Mouse (Mus musculus) retina, postnatal 7 days (tissue): ENCODE measurements around the gene Zdhhc9.

Source experiments
- DNase-seq: peaks from one replicate; pipeline ENCODE4 v3.0.0-alpha.2; 2012; ENCODE audit warnings: low read depth, low spot score

Gene Zdhhc9

GRCm38 (mm10) chrX:48170368-48170767 lies 38.3 kb downstream of the Zdhhc9 start:
- DNase-seq: no peak

DNA sequence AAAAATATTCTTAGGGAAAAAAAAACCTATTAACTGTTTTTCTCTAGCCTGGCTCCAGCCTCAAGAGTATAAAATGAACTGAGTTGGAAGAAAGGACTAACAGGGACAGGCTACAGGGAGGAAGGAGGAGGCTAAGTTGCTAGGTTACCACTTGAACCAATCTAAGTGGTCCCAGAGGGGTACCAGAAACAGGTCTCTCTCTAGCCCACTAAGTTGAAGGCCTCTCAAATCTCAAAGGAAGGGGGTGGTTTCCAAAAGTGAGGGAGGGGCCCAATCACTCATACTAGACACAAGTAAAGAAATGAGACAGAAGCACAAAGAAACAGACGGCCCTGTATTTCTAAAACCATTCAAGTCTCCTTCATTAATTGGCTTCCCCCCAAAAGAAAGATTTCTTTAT lies 38.8 kb downstream of the Zdhhc9 start:
- DNase-seq: no peak

GRCm38 (mm10) chrX:48158229-48158919 lies 50.3 kb downstream of the Zdhhc9 start:
- no peak for DNase-seq

DNA sequence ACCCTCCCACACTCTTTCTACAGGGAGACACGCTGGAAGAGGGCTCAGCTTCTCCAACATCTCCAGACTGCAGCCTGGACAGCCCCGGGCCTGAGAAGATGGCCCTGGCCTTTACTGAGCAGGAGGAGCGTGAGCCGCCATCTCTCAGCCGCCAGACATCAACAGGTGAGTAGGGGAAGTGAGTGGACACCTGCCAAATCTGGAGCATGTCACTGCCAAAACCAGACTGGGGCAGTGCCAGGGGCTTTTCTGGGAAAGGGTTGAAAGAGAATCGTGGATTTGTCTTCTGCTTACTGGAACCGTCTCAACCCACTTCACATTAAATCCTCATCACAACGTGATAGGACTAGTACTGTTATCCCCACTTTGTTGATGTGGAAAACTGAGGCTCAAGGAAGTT lies 51.3 kb downstream of the Zdhhc9 start:
- no peak for DNase-seq

GRCm38 (mm10) chrX:48155489-48155888 lies 53.2 kb downstream of the Zdhhc9 start:
- no peak for DNase-seq

DNA sequence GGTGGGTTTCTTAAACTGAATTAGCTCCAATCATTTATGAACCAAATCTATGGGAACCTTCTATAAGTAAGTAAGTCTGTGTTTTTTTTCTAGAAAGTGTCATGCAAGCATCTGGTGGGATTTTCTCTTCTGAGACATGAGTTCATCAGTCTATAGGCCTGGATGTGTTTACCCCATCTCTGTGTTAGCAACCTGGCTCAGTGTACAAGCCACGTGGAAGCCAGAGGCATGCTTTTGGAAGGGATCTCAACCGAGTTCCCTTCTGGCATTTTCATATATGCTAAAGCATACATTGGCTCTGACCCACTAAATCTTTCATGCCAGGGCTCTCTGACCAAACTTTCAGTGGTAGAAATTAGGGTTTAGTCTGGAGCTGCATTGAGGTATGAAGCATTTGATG lies 54.7 kb downstream of the Zdhhc9 start:
- no peak for DNase-seq

GRCm38 (mm10) chrX:48153414-48153813 lies 55.3 kb downstream of the Zdhhc9 start:
- no peak for DNase-seq

GRCm38 (mm10) chrX:48152106-48152505 lies 56.6 kb downstream of the Zdhhc9 start:
- no peak for DNase-seq

- DNase-seq: no peak
Measured at GRCm38 (mm10) chrX:48147741-48148186, 60.9 kb downstream of the Zdhhc9 start.

DNA sequence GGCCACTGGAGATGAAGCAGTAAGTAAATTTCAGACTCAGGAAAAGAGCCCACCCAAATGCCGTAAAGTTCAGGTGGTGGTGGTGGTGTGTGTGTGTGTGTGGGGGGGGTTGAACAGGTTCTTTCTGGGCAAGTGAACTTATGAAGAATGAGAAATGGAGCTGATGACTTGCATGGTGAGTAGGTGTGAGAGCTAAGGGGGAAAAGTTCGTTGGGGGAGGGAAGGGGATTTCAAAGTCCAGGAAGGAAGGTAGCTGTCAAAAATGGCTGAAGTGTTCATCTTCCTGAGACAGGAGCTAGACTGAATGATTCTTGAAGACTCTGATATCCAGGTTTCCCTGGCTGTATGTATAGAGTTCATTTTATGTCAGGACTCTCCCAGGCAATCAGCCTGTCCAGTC lies 61.5 kb downstream of the Zdhhc9 start:
- DNase-seq: no peak

- no peak for DNase-seq
Measured at GRCm38 (mm10) chrX:48146262-48146661, 62.4 kb downstream of the Zdhhc9 start, which contains the start of gene Sash3. Gene Sash3, plus strand, starts transcription at chrX:48146436.

GRCm38 (mm10) chrX:48143415-48144335 lies 65.0 kb downstream of the Zdhhc9 start:
- DNase-seq: no peak

DNA sequence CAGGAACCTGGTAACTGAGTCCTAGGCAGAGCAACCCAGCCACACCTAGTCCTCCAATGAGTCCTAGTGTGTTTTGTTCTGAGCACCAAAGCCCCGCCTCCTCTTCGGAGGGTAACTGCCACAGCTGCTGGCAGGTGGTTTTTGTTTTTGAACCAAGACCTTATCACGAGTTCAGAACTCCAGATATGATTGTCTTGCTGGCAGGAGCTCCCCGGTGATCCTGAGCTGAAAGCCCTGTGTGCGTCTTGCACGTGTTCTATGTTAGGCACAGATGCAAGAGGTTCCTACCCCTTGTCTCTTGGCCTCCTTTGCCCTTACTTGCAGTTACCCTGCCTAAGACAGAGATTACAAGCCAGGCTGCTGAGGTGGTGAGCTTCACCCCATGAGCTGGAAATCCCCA lies 67.2 kb downstream of the Zdhhc9 start:
- no peak for DNase-seq

DNA sequence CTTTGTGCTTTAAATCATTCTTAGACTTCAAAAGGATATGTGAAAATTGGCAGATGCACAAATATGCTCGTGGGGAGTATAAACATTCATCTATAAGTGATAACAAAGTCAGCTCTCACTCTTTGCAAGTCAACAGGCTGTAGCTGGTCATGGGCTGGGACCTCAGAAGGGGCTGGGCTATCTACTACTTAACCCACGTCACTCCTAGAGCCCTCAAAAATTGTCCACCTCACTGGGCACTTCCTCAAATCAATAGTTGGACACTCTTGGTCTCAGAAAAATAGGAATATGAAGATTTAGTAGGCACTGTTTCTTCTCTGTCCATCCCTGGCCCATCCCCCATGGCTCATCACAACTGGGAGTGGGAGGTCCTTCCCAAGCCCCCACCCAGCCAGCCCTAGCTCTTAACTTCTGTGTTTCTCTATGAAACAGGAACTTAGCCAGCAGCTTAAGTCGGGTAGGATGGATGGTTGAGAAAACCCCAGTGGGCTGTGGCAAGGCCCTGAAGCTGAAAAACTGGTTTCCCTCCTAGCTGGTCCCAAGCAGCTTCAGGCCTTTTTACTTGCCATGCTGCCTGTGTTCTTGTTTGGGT lies 68.3 kb downstream of the Zdhhc9 start:
- no peak for DNase-seq

DNA sequence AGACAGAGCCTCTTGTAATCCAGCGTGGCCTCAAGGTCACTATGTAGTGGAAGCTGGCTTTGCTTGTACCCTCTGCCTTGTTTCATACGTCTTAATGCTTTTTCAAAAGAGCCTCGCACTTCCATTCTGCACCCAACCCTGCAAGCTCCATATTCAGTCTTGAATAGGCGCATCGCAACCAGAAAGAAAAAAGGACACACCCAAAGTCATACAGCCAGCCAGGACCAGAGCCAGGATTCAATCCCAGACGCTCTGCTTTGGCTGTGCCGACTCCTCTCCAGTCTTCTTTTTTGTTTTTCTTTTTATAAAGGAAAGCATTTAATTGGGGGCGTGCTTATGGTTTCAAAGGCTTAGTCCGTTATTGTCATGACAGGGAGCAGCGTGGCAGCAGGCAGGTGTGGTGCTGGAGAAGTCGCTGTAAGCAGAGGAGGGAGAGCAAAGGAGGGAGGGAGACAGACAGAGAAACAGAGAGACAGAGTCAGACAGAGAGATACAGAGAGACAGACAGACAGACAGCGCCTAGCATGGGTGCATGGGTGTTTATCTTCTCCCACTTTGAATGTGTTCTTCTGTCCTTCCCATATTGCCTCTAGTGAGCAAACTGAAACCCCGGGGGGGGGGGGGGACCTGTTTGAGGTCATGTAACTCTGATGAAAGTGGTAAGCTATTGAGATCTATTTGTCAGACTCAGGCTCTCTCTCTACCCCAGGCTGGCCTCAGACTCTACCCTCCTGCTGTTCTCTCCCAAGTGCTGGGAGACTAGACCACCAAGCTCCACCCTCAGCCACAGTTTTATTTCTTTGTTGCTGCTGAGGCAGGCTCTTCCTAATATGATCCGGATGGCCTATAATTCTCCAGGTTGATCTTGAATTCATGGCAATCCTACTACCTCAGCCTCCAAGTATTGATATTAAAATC lies 69.1 kb downstream of the Zdhhc9 start:
- no peak for DNase-seq

GRCm38 (mm10) chrX:48138539-48139275 lies 70.0 kb downstream of the Zdhhc9 start:
- no peak for DNase-seq

DNA sequence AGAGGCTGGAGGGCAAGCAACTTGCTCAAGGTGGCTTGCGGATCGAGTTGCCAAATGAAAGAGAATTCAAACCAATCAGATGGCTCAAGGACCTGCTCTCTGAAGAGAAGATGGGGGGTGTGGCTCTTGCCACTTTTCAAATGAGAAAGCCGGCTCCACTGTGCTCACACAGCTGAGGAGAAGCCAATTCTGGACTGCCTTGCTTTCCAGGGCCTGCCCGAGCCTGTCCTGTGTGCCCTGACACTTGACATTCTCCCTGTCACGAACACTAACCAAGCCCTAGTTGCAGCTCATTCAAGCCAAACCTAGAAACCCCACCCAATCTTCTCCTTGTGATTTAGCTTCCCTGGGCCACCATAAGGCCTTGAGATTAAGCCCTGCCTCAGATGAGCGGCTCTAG lies 70.7 kb downstream of the Zdhhc9 start:
- no peak for DNase-seq

DNA sequence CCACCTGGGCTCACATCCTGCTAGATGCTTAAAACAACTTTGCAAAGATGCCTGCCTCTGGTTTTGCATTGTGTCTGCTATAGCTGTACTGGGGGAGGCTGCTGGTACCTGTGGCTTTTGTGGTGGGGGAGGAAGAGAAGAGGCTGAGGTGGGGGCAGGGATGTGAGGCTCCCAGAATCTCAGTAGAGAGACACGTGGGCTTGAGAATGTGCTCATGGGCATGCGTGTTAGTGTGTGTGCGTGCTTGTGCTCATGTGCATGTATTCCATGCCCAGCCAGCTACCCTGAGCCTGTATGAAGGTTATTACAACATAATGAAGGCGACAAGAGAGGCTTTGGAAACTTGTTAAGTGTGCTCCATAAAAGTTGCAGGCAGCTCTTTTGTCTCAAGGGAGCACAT lies 71.7 kb downstream of the Zdhhc9 start:
- no peak for DNase-seq

GRCm38 (mm10) chrX:48129167-48129566 lies 79.5 kb downstream of the Zdhhc9 start:
- no peak for DNase-seq

GRCm38 (mm10) chrX:48127502-48128218 lies 81.0 kb downstream of the Zdhhc9 start:
- no peak for DNase-seq
